Mouse (Mus musculus): ENCODE data around the gene Erich3.
"Not testable (repeated sequence)": the region's sequence is repeated elsewhere in the genome, so short reads cannot be mapped to it uniquely, and the experiment has no call there.

Gene Erich3

DNA sequence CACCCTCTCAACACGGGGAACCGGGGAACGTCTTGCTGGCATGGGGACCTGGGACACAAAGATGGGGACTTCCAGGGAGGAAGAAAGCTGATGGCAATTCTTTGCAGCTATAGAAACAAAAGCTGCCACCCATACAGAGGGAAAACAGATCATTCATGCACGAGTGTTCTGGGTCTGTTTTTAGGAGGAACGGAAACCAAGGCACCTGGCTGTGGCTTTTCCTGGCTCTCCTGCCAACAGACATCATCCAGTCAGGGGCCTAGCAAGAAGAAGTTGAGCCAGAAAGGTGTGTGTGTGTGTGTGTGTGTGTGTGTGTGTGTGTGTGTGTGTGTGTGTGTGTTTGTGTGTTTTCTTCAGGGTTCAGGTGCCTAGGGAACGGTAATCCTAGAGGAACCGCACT, at the start of gene Erich3:
Gene Erich3 (plus strand): TSS at position 315 of the 400 bp plus-strand sequence.
- no peak for DNase-seq (ENCODE audit: low spot score)

DNA sequence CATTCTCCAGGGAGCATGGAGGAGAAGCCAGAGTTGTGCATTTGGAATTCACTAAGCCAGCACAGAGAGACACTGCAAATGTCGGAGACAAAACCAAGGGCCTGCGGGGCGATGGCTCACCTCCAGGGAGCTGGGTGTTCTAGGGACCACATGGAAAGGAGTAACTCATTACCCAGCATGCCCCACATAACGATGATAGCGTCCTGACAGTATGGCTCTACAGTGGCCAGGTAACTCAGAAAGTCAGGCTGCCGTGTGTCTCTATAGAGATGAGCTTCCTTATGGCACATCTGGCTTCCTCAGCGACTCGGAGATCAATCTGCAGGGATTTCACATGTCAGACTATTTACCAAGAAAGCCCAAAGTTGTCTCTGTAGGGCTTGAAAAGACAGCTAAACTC, 48.9 kb upstream of the Erich3 start:
- no peak for DNase-seq (ENCODE audit: low spot score)

DNA sequence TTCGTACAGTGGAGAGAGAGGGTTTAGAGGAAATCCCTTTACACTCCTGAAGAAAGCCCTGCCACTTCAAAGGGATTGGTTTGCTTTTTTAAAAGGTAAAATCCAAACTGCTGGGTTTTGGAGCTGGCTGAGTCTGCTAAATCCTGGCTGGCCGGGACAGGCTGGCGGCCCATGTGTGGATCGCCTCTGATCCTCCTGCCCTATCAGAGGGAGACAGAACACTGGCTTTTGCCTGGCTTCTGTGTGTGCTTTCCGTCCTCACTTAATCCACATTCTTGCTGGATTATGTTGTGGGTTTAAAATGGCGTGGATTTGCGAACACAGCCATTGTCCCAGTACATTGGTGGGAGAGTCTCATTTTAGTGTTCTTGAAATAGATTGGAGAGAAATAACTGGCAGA, 48.4 kb upstream of the Erich3 start:
- no peak for DNase-seq (ENCODE audit: low spot score)

DNA sequence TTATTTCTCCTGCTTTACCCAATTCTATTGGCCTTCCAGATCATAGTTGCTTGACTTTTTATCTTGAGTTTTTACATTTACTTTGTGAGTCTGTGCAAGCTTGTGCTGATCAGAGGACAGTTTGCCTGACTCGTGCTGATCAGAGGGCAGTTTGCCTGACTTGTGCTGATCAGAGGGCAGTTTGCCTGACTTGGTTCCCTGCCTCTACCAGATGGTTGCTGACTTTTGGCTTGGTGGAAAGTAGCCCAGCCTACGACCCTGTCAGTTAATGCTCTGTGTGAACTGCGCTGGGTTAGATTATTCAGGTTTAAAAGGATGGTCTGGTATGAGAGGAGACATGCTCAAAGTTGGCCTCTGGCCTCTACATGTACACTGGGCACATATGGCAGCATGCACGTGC, 47.6 kb upstream of the Erich3 start:
- no peak for DNase-seq (ENCODE audit: low spot score)

DNA sequence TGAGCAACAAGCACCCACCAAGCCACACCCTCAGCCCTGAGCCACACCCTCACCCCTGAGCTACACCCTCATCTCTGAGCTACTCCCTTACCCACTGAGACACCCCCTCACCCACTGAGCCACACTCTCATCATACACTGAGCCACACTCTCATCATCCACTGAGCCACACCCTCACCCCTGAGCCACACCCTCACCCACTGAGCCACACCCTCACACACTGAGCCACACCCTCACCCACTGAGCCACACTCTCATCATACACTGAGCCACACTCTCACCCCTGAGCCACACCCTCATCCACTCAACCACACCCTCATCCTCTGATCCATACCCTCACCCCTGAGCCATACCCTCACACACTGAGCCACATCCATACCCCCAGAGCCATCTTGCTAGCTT, 35.4 kb upstream of the Erich3 start:
- no peak for DNase-seq (ENCODE audit: low spot score)

DNA sequence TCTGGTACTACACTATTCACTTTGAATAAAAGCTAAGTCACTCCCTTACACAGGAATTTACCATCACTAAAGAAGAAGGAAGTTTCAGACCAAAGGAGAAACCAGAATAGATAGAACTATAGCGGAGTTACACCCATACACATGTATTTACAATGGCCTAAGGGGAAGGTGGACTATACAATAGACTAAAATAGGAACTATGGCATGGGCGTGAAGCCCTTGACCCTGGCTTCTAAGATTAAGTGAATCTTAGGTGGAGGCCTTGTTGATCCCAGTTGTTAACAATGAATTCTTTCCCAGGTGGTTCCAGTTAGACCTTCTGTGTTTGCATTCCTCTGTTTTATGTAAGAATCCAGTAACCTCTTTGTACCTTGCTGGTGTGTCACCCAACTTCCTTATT, 32.4 kb upstream of the Erich3 start:
- DNase-seq (ENCODE audit: low spot score) = not testable (repeated sequence)

DNA sequence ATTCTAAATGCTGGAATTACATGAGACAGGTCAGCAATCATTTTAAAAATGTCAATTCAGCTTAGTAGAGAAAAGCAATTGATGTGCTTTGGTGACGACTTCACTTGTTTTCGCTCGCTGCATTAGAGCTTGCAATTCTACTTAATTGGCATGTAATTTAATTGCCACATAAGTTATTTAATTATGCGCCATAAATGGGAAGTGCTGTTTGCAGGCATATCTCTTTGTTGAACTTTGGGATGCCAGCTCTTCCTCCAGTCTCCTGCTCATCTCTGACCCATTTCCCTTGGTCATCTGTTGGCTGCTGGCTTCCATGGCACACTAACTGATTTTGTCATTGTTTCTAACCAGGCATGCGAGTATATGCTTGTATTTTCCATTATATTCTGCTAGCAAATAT, 30.6 kb upstream of the Erich3 start:
- DNase-seq (ENCODE audit: low spot score) = peak; percentile 66

DNA sequence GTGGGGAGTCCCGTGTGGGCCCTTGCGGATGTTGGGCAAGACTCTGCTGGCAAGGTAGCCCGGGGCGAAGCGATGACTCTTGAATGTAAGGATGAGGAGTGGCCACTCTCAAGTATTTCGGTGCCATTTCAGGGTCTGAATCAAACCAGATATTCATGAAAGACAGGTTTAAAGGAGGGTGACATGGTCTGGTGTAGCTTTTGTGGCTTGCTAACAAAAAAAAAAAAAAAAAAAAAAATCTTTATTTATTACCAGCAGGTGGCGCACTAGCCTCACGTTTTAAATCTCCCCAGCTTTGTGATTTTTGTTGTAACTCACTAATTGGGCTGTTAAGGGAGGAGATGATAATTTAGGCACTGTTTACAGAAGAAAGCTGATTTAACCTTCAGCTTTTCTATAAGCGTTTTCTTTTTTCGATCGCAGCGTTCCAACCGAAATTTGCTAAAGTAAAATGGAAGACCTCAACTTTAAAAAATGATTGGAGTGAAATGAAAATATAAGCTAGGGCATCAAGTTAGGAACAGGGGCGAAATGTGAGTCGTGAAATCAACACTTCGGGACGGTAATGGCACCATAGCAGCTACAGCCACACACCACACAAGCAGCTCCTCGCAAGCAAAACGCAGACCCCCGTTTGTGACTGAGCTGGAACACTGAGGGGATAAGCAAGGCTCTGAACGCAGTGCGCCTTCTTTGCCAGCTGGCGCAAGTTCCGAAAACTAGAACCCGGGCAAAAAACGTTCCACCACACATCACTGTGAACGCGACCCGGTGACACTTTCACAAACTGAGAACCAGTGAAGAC, 16.8 kb upstream of the Erich3 start:
- peak; percentile 60 for DNase-seq (ENCODE audit: low spot score)

DNA sequence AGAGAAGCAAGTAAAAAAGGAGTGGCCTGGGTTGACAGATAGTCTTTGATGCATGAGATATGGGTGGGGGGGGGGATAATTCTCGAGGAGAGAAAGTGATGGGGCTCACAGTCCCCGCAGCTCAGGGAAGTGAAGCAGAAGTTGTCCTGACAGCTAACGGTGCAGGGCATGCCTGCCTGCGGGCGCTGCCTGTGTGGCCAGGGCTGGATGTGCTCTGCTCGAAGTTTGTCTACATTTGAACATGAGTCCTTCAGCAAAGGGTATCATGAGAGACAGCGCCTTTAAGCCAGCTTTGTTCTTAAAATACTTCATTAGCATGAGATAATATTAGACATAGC, 16.2 kb upstream of the Erich3 start:
- DNase-seq (ENCODE audit: low spot score) = no peak

DNA sequence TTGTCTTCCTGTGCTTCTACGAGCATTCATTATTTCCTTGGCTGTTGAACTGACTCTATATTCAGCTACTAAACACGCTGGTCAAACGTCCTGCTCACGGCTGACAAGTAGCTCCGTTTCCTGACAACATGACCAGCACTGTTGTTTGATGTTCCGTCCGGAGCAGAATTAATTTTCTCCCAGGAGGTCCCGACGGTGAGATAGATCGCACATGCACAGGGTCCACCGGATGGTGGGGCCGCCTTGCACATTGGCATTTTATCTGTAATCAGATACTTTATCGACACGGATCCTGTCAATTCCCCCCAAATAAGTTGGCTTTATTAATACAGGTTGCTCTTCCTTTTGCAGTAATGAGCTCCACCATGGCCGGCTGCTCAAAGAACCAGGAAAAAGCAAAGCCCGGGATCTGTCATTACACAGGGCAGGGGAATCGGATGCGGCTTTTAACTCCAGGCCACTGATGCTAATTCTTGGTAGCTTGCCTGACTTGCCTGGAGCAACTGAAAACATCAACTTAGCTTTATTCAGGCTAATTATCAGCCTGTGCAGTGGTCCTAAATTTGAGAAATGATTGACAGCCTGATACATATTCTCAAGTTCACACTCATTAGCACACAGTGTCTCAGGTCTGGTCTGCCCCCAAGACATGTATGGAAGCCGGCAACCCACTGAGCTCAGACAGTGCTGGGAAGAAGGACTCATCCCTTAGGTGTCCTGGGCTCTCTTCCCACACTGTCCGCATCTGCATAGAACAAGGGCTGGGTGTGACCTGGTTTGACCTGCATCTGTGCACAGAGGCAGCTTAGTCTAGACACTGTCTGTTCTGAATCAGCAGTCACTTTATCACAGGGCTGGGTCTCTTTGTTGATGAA, 14.0 kb upstream of the Erich3 start:
- no peak for DNase-seq (ENCODE audit: low spot score)

DNA sequence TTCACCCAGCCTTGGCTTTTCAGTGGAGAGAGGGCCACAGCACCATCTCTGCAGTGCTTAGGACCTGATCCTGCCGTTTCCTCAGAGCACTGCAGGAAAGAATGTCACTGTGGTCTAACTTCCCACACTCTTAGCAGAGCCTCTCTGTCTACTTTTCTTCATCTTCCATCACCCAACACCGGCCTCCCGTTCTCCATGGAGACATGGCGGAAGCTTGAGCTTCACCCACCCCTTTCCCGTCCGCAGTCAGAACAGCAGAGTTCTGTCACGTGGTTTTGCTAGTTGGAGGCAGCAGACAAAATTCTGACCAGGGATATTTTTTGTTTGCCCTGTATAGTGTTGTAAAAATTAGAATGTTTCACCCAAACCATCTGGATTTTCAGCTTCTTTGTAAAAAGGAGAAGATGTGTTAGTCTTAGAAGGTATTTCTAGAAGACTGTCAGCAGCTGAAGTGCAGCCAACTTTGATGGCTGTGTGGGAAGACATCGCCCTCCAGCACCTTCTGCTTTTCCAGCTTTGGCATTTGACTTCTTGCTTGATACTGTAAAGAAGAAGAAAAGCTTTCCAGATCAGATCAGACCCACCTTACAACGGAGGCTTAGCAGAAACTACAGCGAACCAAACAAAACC, 12.4 kb upstream of the Erich3 start:
- DNase-seq (ENCODE audit: low spot score) = no peak

DNA sequence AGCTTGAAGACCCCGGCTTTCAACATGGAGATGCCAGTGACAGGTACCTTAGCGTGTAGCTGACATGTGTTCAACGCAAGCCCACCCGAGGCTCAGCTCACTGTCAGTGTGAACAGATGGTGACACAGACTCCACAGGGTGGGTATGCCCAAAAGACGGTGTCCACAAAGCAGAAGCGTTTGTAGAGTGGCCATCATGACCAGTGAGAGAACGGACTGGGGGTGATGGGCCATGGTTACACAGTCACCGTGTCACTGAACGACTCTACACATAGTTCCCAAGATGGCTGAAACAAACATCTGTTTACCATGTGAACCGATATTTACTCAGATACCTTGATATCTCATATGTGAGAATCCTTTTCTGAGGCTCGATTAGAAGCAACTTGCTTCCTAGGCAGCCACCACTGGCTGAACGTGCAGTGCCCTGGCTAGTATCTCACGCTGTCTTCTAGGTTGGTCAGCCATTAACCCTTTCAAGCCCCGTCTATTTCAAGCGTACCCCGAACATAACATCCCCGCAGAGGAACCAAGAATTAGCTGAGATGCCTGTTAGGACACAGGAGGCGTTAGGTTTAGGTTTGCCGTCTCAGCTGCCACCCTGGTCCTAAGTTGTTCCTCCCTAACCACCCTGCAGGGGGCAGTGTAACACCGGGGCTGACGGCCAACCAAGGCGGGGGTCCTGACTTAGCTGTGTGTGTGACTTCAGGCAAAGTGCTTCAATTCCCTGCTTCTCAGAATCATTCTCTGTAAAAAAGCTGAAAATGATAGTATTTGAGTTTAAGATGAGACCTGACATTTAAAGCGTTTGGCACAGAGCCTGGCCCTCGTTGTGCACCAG, 10.9 kb upstream of the Erich3 start:
- DNase-seq (ENCODE audit: low spot score) = peak; percentile 78

DNA sequence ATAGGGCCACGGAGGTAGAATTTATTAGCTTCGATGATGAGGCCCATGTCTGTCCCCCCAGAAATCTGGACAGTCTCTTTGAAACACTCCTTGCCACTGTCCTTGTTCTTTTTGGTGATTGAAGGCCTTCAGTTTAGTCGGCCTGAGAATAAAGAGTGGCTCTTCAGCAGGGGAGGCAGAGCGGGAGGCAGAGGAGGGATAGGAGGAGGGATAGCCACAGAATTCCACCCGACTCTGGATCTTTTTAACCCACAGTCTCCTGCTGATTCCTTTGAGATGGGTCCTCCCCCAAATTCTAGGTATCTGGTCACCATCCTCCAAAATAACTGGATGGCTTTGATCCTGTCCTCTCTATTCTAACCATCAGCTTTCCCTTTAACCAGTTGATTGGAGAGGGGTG, 10.2 kb upstream of the Erich3 start:
- no peak for DNase-seq (ENCODE audit: low spot score)

DNA sequence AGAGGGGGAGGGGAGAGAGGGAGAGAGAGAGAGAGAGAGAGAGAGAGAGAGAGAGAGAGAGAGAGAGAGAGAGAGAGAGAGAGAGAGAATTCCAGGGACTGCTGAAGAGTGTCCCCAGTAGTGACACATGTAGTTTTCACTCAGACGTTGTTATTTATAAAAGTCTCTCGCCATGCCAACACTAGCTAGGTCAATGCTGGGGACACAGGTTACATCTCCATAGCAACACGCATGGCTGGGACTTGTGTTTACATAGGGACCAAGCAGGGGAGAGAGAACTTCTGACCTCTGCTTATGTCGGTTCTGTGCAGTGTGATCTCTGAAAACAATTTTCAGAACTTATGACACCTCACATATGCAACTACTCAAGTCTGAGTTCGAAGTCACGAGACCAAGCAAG, 9.4 kb upstream of the Erich3 start:
- no peak for DNase-seq (ENCODE audit: low spot score)

DNA sequence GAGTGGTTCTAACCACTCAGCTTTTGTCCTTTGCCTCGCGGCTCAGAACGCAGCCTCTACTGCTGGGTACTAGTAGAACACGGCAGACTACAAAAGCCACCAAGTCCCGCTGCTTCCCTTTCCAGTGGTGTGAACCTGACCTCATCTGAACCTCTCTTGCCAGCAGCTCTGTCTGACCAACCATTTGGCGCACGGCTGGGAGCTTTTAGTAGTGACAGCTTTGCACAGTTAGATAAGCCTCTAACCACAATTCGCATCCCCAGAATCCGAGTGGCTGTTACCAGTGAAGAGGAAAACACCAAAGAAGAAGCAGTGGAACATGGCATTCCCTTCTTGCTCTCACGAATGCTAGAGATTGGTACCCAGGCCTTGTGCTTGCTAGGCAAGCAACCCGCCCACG, 8.8 kb upstream of the Erich3 start:
- DNase-seq (ENCODE audit: low spot score) = no peak

DNA sequence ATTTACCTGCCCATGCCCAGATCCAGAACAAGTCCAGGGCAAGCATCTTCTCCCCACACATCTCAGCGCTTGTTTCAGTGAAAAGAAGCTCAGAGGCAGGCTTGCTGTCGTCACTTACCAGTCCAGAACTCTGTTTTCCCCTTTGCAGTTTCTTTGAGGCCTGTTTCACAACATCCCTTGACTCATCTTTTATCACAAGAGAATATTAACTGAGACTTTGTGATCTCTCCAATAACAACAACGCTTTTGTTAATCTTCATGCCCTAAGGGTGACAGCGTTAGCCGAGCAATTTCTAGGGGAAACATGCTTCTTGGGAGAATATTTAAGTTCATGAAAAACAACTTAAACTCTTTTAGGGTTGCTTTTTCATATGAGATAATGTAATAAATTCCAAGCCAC, 7.9 kb upstream of the Erich3 start:
- DNase-seq (ENCODE audit: low spot score) = no peak

DNA sequence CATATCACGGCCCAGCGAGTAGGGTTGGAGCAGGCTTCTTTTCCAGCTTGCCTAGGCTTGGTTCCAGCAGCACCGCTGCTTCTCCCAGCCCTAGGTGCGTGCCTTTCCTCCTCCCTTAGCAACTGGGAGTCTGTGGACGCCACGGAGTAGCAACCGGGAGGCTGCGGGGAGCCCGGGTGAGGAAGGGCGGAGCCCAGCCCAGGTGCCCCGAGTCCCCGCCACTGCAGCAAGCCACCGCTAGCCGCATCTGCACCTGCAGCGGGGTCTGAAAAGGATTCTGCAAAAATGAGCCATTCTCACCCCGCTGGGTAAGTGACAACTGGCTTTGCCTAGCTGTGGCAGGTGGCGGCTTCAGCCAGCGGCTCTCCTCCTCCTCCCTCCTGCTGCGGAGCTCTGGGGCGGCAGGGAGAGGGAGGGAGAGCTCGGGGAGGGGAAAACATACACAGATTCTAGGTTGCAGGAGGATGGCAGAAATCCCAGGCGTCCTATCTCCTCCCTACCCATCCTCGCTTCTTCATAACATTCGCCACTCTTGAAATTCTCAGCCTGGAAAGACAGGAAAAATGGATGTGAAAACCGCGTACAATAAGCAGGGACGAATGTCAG, 420 bp downstream of the Erich3 start:
- DNase-seq (ENCODE audit: low spot score) = no peak

DNA sequence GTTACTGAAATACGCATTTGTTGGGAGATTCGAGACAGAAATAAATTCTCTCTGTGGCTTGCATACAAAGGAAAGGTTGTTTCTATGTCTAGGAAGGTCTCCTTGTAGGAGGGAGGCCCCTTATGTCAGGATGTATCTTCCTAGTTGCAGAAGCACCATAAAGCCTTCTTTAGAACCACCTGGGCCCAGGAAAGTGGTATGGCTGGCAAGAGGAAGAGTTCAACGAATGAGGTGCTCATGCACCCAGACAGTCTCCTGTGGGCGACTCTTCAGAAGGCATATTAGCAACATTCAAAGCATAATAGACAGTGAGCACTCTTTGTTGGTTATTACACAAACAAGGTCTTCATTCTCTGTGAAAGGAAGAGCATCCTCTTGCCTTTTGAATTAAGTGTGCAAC, 977 bp downstream of the Erich3 start:
- no peak for DNase-seq (ENCODE audit: low spot score)

DNA sequence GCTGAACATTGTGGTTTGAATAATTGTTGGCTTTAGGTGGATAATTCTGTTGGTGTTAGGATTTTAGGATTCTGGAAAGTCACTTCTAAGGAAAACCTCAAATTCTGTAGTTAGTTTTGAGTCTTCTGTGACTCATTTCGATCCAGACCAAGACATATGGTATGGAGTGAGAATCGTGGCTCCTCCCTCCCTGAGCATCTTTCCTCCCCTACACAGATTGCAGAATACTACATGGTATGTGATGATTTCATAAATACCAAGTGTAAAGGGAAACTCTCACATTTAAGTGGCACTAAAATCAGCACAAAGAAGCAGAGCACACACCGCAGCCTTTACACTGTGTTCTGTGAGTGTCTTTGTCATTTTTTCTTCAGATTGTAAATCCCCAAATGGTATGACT, 4.8 kb downstream of the Erich3 start:
- DNase-seq (ENCODE audit: low spot score) = no peak

DNA sequence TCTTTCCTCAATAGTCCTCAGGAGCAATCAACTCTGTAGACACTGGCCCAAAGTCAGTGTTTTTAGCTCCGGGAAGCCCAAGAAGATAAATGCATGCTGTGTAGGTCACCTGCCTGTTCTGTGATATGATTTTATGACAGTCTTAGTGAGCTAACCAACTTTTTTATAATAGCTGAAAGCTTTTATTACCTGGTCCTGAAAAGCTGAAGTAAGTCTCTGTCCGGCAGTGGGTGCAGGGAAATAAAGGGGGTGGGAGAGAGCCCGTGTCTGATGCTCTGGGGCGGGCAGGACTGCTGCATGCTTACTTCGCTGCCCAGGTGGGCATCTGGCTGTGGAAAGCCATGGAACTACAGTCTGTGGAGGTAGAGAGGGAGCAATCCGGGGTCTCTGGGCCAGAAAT, 6.9 kb downstream of the Erich3 start:
- DNase-seq (ENCODE audit: low spot score) = no peak

DNA sequence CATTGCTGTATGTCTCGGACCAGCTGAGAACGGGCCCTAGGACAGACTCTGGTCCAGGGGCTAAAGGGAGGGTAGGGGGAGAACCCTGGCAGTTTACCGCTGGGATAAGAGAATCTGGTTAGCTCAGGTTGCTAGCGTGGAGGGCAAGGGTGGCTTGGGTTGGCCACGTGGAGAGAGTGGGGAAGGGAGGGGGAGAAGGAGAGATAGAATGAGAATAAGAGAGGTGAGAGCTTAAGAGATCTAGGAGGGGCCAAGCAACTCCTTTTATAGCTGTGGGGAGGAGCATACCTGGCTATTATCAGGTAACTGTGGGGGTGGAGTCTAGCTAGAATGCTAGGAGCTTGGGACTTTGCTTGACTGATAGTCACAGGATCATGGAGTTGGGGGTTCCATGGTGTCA, 7.4 kb downstream of the Erich3 start:
- DNase-seq (ENCODE audit: low spot score) = no peak

DNA sequence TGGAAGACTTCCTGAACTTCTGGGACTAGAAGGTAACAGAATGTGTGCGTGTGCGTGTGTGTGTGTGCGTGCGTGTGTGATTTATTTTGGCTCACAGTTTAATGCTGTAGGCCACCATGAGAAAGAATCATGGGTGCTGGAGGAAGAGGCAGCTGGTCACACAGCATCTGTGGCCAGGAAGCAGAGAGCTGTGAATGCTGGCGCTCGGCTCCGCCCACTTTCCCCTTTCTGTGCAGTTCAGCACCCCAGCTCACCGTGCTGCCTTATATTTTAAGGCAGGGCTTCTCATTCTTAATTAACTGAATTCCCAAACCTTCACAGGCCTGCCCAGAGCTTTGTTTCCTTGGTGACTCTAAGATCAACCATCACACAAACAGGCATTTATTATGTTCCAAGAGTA, 9.7 kb downstream of the Erich3 start:
- DNase-seq (ENCODE audit: low spot score) = no peak

Data from MN1 (cell line).